Mouse (Mus musculus) small intestine, adult 2 months (tissue): ENCODE measurements around the gene Fat4.

Experiments used
- CTCF ChIP-seq: fragments of 200-500 bp; IDR thresholded peaks from 2 replicates; pipeline ENCODE4 v1.5.1; 2012; ENCODE audit warnings: low read depth, mild to moderate bottlenecking, control low read depth, inconsistent platforms, low read length, moderate library complexity, mixed read lengths; ENCODE audit not compliant: insufficient replicate concordance, insufficient read length; ENCODE audit errors: extremely low read depth
- POLR2A ChIP-seq: fragments of 200-500 bp; IDR thresholded peaks from 2 replicates; pipeline ENCODE4 v1.6.1; 2012; ENCODE audit warnings: low read depth, mild to moderate bottlenecking, control low read depth, inconsistent platforms, low read length, moderate library complexity

DNA sequence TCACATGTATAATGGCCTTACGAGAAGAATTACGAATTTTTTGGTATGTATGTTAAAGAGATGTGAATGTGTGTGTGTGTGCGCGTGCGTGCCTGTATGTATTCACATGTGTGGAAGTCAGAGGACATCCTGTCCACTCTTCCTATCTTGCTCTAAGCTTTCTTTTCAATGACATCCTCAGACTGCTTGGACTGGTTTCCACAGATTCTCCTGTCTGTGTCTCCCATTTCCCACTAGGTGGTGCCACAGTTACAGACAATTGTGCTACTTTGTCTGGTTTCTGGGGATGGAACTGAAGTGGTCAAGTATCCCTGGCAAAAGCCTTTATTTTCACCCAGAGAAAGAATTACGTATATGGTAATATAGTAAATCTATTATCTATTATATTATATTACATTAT is 4.0 kb upstream of the Fat4 start:
- TF ChIP-seq POLR2A = no peak
- TF ChIP-seq CTCF = no peak
